Mouse (Mus musculus) fibroblast of lung, adult 2 months (primary cell): ENCODE measurements around the gene Olfr1484.
"Not testable (repeated sequence)": the region's sequence is repeated elsewhere in the genome, so short reads cannot be mapped to it uniquely, and the experiment has no call there.

Source experiments
- DNase-seq: peaks from one replicate; pipeline ENCODE4 v3.0.0-alpha.2; 2011; ENCODE audit warnings: low read depth

Olfr1484 gene

GRCm38 (mm10) chr19:13583211-13583610 is at the start of gene Olfr1484:
Olfr1484 (plus strand) TSS chr19:13583511.
- no peak for DNase-seq

GRCm38 (mm10) chr19:13617075-13617474 is 33.8 kb downstream of the Olfr1484 start, which contains the start of gene Olfr1487:
Olfr1487 (plus strand) TSS chr19:13617375.
- DNase-seq, result not testable (repeated sequence)

GRCm38 (mm10) chr19:13631321-13631720 is 48.0 kb downstream of the Olfr1484 start, which contains the start of gene Olfr1489:
Olfr1489 (plus strand) TSS chr19:13631621.
- no peak for DNase-seq
